Mouse (Mus musculus): ENCODE results near the gene Vps11. TPM values are rescaled to one million over a fixed set of nuclear protein-coding genes. Genes with fewer than 3 reads are reported as not detected.
"Not testable (repeated sequence)": the region's sequence is repeated elsewhere in the genome, so short reads cannot be mapped to it uniquely, and the experiment has no call there.

Gene Vps11
- polyA plus RNA-seq, 1 experiment from 2014 or later: 36.5 TPM

DNA sequence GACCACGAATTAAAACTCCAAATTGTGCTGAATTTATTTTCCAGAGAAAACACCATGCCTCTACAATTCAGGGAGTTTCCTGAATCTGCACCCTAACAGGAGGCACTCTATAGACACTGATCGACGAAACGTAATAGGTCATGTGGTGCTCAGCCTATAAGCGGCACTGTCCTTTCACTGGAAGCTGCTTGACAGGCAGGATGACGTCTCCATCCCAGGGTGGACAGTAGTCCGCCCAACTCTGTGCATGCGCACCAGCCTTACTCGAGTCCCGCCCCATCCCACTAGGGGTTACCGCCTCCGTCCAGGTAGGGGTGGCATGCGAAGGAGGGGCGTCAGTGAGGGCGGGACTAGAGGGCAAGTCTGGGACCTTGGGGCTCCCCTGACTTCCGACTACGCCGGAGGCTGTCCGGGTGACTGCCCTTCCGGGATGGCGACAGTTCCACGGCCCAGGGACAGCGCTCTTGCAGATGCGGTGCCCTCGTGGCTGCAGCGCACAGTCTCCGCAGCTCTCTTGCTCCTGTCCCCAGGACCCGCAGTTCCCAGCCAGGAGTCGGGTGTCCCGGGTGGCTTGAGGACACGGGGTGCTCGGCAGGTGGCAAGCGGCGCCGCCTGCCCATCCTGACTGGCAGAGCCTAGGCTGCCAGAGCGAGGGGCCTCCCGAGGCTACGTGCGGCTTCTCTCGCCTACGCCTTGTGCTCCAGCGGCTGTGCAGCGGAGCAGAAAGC is 35.4 kb upstream of the Vps11 start, which contains the start of gene Slc37a4:
TSS of gene Slc37a4 (plus strand) at position 169 of the 728 bp plus-strand sequence.
- no peaks in the 10 kb centered on the region for H3K9me3 ChIP-seq
- H3K36me3 ChIP-seq: peaks cover 24% of the 10 kb centered on the region
- peak within 1 kb of the TSS; percentile 73 for H3K4me3 ChIP-seq
- peak within 1 kb of the TSS; percentile 92 for H3K4me2 ChIP-seq (replicated peaks)
- peak within 1 kb of the TSS; percentile 78 for H3K27ac ChIP-seq (replicated peaks)
- peaks cover 21% of the 10 kb centered on the region for H3K4me1 ChIP-seq
- peaks cover 10% of the 10 kb centered on the region for H3K27me3 ChIP-seq
- ATAC-seq (ENCODE audit: low FRiP score, low read depth): peak; percentile 99
- peak within 1 kb of the TSS; percentile 79 for H3K9ac ChIP-seq (replicated peaks)
- WGBS: under 1% methylated on average over 42 of the region's 43 CpGs

DNA sequence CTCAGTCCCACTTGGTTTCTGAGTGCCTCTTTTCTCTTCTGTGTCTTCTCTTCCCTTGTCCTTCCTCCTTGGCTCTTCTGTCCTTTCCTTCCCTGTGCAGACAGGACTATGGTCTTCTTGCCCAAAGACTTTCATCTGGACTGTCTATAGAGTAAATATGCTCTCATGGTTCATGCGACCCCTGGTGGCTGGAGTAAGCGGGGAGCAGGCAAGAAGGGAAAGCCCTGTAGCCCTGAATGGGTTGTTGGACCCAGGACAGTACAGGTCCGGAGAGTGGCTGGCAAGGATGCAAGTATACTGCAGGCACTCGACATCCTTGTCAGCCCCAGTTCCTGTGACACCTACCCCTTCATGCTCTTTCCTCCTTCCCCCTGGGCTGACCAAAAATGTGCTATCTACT is 30.0 kb upstream of the Vps11 start:
- Histone ChIP-seq H3K36me3 (peaks cover 58% of the 10 kb centered on the region), H3K9ac (replicated peaks) (no peak overlapping the region), H3K9me3 (no peaks in the 10 kb centered on the region), H3K4me3 (no peak overlapping the region), H3K4me2 (replicated peaks) (no peak overlapping the region), H3K27me3 (no peaks in the 10 kb centered on the region; the same call in 1 of the 2 replicates), H3K27ac (replicated peaks) (no peak overlapping the region), H3K4me1 (0 out of 2 replicates have a peak, but pooled peaks cover 3% of the 10 kb centered on the region)
- 38% methylated on average over 4 of the region's 4 CpGs for WGBS
- no peak for ATAC-seq (ENCODE audit: low FRiP score, low read depth)

DNA sequence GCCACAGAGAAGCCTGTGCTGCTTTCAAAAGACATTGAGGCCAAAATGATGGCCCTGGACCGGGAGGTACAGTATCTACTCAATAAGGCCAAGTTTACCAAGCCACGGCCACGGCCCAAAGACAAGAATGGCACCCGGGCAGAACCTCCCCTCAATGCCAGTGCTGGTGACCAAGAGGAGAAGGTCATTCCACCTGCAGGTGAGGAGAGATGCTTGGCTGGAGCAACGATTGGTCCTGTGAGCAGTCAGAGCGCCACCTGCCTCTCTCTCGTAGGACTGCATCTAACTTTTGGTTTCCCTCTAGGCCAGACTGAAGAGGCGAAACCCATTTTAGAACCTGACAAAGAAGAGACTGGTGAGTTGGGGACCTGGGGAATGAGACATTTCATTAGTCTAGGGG is 27.8 kb upstream of the Vps11 start:
- H3K4me1 ChIP-seq: no peaks in the 10 kb centered on the region
- 0 out of 2 replicates have a peak overlapping the region, but pooled peaks have one; percentile 15 for H3K27ac ChIP-seq (replicated peaks)
- H3K4me2 ChIP-seq (replicated peaks): no peak overlapping the region
- no peak for ATAC-seq (ENCODE audit: low FRiP score, low read depth)
- 63% methylated on average over 8 of the region's 8 CpGs for WGBS
- peaks cover 80% of the 10 kb centered on the region for H3K36me3 ChIP-seq
- no peaks in the 10 kb centered on the region for H3K27me3 ChIP-seq
- no peak overlapping the region for H3K9ac ChIP-seq (replicated peaks)
- H3K9me3 ChIP-seq: no peaks in the 10 kb centered on the region
- no peak overlapping the region for H3K4me3 ChIP-seq

DNA sequence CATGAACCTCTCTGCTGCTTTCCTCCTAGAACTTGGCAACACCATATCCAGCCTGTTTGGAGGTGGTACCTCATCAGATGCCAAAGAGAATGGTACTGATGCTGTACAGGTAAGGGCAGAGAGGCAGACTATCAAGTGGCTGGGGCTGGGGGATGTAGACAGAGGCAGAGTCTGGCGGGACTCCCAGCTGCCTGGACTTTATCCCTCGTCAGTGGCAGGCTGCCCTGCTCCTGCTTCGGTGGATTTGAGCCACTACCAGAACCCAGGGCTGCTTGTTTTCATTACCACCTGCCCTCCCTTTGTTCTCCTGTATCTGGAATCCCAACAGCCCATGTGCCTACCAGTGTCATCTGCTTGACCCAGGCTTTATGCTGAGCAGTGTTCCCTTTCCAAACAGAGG is 25.8 kb upstream of the Vps11 start:
- Histone ChIP-seq H3K27ac (replicated peaks) (no peak overlapping the region), H3K9ac (replicated peaks) (no peak overlapping the region), H3K4me3 (no peak overlapping the region), H3K36me3 (peaks cover 95% of the 10 kb centered on the region), H3K27me3 (no peaks in the 10 kb centered on the region), H3K9me3 (no peaks in the 10 kb centered on the region), H3K4me1 (no peaks in the 10 kb centered on the region), H3K4me2 (replicated peaks) (no peak overlapping the region)
- WGBS: 86% methylated on average over 3 of the region's 3 CpGs
- ATAC-seq (ENCODE audit: low FRiP score, low read depth): no peak

DNA sequence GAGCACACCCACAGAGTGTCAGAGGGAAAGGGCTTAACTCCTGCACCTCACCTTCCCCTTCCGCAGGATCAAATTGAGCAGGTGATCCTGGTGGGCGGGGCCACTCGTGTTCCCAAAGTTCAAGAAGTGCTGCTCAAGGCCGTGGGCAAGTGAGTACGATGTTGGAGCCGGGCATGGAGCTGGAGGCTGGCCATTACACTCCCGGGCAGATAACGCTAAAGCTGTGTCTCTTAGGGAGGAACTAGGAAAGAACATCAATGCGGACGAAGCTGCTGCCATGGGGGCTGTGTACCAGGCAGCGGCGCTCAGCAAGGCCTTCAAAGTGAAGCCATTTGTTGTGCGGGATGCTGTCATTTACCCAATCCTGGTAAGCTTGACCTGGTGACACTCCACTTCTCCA is 23.1 kb upstream of the Vps11 start:
- Histone ChIP-seq H3K36me3 (peaks cover 89% of the 10 kb centered on the region), H3K4me3 (no peak overlapping the region), H3K4me1 (peaks cover 15% of the 10 kb centered on the region), H3K9ac (replicated peaks) (no peak overlapping the region), H3K9me3 (no peaks in the 10 kb centered on the region), H3K27me3 (no peaks in the 10 kb centered on the region), H3K27ac (replicated peaks) (no peak overlapping the region), H3K4me2 (replicated peaks) (no peak overlapping the region)
- WGBS: 95% methylated on average over 13 of the region's 13 CpGs
- ATAC-seq (ENCODE audit: low FRiP score, low read depth): no peak

DNA sequence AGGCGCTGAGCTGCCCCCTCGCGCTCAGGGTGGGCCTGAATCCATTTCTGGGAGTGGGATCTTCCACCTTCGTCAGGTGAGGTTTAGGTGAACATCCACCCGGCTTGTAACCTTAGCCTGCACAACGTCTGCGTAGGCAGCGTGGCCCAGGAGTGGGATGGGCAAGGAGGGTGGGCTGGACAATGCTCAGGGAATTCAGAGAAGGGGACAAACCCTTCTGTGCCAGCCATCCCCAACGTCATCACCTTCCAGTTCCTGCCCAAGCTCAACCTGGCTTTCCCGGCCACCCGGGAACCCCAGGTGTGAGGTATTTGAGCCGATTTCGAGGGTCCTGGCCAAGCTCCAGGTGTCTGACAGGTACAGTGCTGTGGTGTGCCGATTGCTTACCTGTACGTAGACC is 18.4 kb upstream of the Vps11 start:
- peak; percentile 50; the same call in 1 of the 2 replicates for ATAC-seq (ENCODE audit: low FRiP score, low read depth)

DNA sequence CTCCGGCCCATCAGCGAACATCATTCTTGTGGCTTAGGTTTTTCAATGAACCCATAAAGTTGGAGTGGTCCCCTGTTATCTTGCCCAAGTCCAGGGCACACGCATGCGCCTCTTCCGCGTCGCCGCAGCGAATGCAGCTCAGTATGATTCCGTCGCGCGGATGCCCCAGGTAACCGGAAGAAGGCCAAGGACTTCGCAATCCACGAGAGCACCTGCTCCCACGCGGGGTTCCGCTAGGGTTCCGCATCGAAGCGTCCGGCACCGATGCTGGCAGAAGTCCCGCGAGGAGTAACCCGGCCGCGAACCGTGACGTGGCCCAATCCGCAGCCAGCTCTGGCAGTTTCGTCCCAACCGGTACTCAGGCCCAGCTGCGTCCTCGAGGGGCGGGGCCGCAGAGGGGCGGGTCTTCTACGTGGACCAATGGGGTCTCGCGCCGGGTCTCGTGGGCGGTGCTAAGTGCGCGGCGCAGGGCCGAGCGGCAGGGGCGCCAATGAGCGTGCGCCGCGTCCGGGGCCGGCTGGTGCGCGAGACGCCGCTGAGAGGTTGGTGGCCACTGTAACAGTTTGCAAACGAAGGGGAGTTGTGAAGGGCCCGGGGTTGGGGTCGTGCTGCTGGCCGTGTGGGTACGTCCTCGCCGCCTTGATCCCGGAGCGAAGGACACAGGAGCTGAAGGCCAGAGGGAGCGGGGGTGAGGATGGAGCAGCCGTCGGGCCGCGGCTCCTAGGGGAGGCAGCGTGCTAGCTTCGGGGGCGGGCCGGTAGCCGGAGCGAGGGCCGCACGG is 17.8 kb upstream of the Vps11 start, which contains the start of gene Hyou1:
TSS of gene Hyou1 (plus strand) at position 437 of the 781 bp plus-strand sequence.
- peak within 1 kb of the TSS; percentile 91 for H3K4me3 ChIP-seq

More for the DNA sequence above, 18.4 kb upstream of the Vps11 start:
- peak overlapping the region; percentile 84 for H3K27ac ChIP-seq (replicated peaks)
- no peaks in the 10 kb centered on the region for H3K9me3 ChIP-seq
- peaks cover 43% of the 10 kb centered on the region for H3K36me3 ChIP-seq
- peak overlapping the region; percentile 91 for H3K4me3 ChIP-seq
- H3K9ac ChIP-seq (replicated peaks): peak overlapping the region; percentile 94
- peaks cover 26% of the 10 kb centered on the region for H3K4me1 ChIP-seq
- peak overlapping the region; percentile 99 for H3K4me2 ChIP-seq (replicated peaks)
- 8% methylated on average over 15 of the region's 15 CpGs for WGBS
- H3K27me3 ChIP-seq: no peaks in the 10 kb centered on the region

DNA sequence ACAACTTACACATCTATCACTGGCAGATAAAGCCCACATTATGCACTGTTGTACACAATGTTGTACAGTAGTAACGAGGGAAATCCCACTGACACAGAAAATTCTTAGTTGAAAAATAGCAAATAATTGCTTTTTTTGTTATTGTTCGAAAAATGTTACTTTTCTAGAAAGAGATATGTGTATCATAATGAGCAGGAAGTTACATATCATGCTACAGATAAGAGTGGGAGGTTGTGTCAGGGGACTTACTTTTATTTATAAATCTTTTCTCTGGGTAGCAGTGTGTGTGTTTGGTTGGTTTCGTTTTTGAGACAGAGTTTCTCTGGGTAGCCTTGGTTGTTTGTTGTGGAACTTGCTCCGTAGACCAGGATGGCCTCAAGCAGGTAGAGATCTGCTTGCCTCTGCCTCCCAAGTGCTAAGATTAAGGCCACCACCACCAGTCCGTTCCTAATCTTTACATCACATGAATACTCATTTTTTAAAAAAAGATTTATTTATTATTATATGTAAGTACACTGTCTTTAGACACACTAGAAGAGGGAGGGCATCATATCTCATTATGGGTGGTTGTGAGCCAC is 16.8 kb upstream of the Vps11 start:
- H3K4me1 ChIP-seq: peaks cover 26% of the 10 kb centered on the region
- WGBS: 92% methylated on average over 5 of the region's 5 CpGs
- H3K9ac ChIP-seq (replicated peaks): peak overlapping the region; percentile 94; the same call in 1 of the 2 replicates
- no peaks in the 10 kb centered on the region for H3K9me3 ChIP-seq
- peak overlapping the region; percentile 91 for H3K4me3 ChIP-seq
- peak overlapping the region; percentile 99 for H3K4me2 ChIP-seq (replicated peaks)
- H3K36me3 ChIP-seq: peaks cover 27% of the 10 kb centered on the region
- no peaks in the 10 kb centered on the region for H3K27me3 ChIP-seq
- no peak for ATAC-seq (ENCODE audit: low FRiP score, low read depth)
- H3K27ac ChIP-seq (replicated peaks): peak overlapping the region; percentile 88; the same call in 1 of the 2 replicates

More for the DNA sequence above, 17.8 kb upstream of the Vps11 start, which contains the start of gene Hyou1:
- under 1% methylated on average over 82 of the region's 83 CpGs for WGBS
- Histone ChIP-seq H3K27ac (replicated peaks) (peak within 1 kb of the TSS; percentile 88), H3K36me3 (peaks cover 37% of the 10 kb centered on the region), H3K9ac (replicated peaks) (peak within 1 kb of the TSS; percentile 94), H3K9me3 (no peaks in the 10 kb centered on the region), H3K4me2 (replicated peaks) (peak within 1 kb of the TSS; percentile 99), H3K27me3 (no peaks in the 10 kb centered on the region), H3K4me1 (peaks cover 26% of the 10 kb centered on the region)
- ATAC-seq (ENCODE audit: low FRiP score, low read depth): peak; percentile 95

DNA sequence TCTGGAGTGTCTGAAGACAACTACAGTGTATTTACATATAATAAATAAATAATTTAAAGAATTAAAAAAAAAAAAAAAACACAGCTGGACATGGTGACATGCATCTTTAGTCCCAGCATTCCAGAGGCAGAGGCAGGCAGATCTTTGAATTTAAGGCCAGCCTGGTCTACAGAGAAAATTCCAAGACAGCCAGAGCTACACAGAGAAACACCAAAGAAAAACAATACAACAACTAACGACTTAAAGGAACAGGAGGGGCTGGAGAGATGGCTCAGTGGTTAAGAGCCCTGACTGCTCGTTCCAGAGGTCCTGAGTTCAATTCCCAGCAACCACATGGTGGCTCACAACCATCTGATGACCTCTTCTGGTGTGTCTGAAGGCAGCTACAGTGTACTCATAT is 15.9 kb upstream of the Vps11 start:
- not testable (repeated sequence) for H3K9me3 ChIP-seq; H3K4me3 ChIP-seq; ATAC-seq (ENCODE audit: low FRiP score, low read depth); H3K27ac ChIP-seq (replicated peaks); H3K9ac ChIP-seq (replicated peaks); H3K27me3 ChIP-seq; H3K4me2 ChIP-seq (replicated peaks)
- Histone ChIP-seq H3K36me3 (peaks cover 18% of the 10 kb centered on the region), H3K4me1 (peaks cover 26% of the 10 kb centered on the region)
- WGBS: 95% methylated on average over 2 of the region's 2 CpGs

DNA sequence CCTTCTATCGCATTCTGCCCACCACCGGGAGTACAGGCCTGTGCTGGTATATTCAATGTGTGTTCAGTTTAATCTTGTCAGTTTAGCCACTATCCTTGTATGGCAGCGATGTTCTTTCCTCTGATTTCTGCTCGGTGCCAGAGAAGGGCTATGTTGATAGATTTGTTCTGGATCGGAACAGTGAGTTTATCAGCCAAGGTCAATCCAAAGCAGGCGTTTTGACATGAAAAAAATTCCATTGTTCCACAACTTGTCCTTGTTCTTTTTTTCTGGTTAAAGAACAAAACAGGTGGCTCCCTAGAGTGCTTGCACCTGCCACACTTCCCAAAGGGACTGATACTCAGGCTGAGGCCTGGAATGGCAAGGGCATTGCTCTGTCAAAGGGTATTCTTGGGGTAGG is 14.7 kb upstream of the Vps11 start:
- Histone ChIP-seq H3K4me2 (replicated peaks) (no peak overlapping the region), H3K4me1 (peaks cover 24% of the 10 kb centered on the region), H3K27me3 (no peaks in the 10 kb centered on the region), H3K4me3 (no peak overlapping the region), H3K9me3 (no peaks in the 10 kb centered on the region), H3K27ac (replicated peaks) (no peak overlapping the region), H3K36me3 (peaks cover 6% of the 10 kb centered on the region), H3K9ac (replicated peaks) (no peak overlapping the region)
- 93% methylated on average over 6 of the region's 6 CpGs for WGBS
- no peak for ATAC-seq (ENCODE audit: low FRiP score, low read depth)

DNA sequence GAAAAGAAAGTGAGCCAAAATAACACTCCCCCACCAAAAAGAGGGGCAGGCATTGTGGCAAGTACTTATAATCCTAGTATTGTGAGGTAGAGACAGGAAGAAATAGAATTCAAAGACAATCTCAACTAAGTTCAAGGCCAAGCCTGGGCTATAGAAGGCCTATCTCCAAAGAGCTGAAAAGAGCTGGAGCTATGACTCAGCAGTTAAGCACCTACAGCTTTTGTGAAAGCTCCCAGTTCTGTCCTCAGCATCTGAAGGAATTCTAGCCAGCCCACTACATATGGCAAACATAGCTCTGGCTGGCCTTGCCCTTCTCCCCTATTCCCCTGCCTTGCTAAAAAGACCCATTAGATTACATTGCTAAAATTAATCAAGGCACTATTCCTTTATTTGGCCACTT is 11.9 kb upstream of the Vps11 start:
- ATAC-seq (ENCODE audit: low FRiP score, low read depth): no peak
- Histone ChIP-seq H3K36me3 (no peaks in the 10 kb centered on the region), H3K27ac (replicated peaks) (no peak overlapping the region), H3K9ac (replicated peaks) (no peak overlapping the region), H3K4me2 (replicated peaks) (no peak overlapping the region), H3K27me3 (no peaks in the 10 kb centered on the region), H3K4me3 (no peak overlapping the region), H3K9me3 (no peaks in the 10 kb centered on the region), H3K4me1 (peaks cover 7% of the 10 kb centered on the region)

DNA sequence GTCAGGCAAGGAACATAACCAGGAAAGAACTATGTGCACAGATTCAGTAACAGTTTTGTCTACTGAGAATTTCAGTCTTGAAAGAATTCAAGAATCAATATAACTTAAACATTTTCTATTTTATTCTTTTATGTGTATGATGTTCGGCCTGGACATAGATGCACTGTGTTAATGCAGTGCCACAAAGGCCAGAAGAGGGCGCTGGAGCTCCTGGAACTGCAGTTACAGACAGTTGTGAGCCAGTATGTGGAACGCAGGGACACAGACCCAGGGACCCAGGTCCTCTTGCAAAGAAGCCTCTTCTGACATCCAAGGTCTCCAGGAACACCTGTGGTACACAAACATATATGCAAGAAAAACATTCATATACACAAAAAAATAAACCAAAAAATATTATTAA is 3.0 kb upstream of the Vps11 start:
- no peak for ATAC-seq (ENCODE audit: low FRiP score, low read depth)
- Histone ChIP-seq H3K36me3 (peaks cover 4% of the 10 kb centered on the region; the same call in 1 of the 2 replicates), H3K9me3 (no peaks in the 10 kb centered on the region), H3K27ac (replicated peaks) (no peak overlapping the region), H3K4me2 (replicated peaks) (no peak overlapping the region), H3K27me3 (no peaks in the 10 kb centered on the region), H3K4me3 (no peak overlapping the region), H3K9ac (replicated peaks) (no peak overlapping the region), H3K4me1 (peaks cover 8% of the 10 kb centered on the region)
- 63% methylated on average over 3 of the region's 3 CpGs for WGBS

Data from midbrain, embryonic 12.5 days (tissue).